29 mouse cellular contexts compared by ENCODE assay signal in genomic region chr4:138709246-138709645, GRCm38 (mm10). TPM values are rescaled to one million over a fixed set of nuclear protein-coding genes. Genes with fewer than 3 reads are reported as not detected.
"Had no signal": no experiment of that assay in that cellular context is flagged by ENCODE, and none has a peak within 500 bp of the region (broad histone marks: within the 10 kb centered on the region; RNA-seq: fewer than 3 reads in every experiment).

No protein-coding gene starts in this region.

- H3K4me3 ChIP-seq: heart, adult 2 months; heart, embryonic 13.5 days; heart, embryonic 15.5 days; hindbrain, embryonic 13.5 days; hindbrain, embryonic 15.5 days; kidney, embryonic 15.5 days; limb, embryonic 13.5 days; limb, embryonic 15.5 days; liver, embryonic 12.5 days had no signal

- H3K27ac ChIP-seq: heart, adult 2 months; heart, embryonic 13.5 days; heart, embryonic 15.5 days; kidney, embryonic 15.5 days; kidney, postnatal 0 days; limb, embryonic 13.5 days; limb, embryonic 15.5 days; liver, embryonic 12.5 days; liver, embryonic 14.5 days had no signal

- H3K27me3 ChIP-seq: hindbrain, embryonic 13.5 days; hindbrain, embryonic 15.5 days; kidney, embryonic 15.5 days; limb, embryonic 15.5 days; liver, embryonic 12.5 days had no signal

- DNase-seq: heart, adult 11 months; layer of hippocampus, postnatal 36 days had no signal

- H3K4me2 ChIP-seq: heart, embryonic 11.5 days; heart, embryonic 13.5 days; heart, embryonic 15.5 days; hindbrain, embryonic 13.5 days; hindbrain, embryonic 15.5 days; kidney, embryonic 15.5 days; limb, embryonic 13.5 days; limb, embryonic 15.5 days; liver, embryonic 12.5 days had no signal

- H3K36me3 ChIP-seq: heart, embryonic 13.5 days; heart, embryonic 15.5 days; hindbrain, embryonic 13.5 days; hindbrain, embryonic 15.5 days; kidney, embryonic 15.5 days; limb, embryonic 13.5 days; limb, embryonic 15.5 days; liver, embryonic 12.5 days had no signal

- H3K9ac ChIP-seq: heart, embryonic 13.5 days; heart, embryonic 15.5 days; hindbrain, embryonic 13.5 days; hindbrain, embryonic 15.5 days; kidney, embryonic 15.5 days; limb, embryonic 13.5 days; limb, embryonic 15.5 days; liver, embryonic 12.5 days; liver, embryonic 14.5 days had no signal

- H3K4me1 ChIP-seq: heart, embryonic 13.5 days; heart, embryonic 15.5 days; limb, embryonic 13.5 days; limb, embryonic 15.5 days; liver, embryonic 12.5 days had no signal

- ATAC-seq: liver, embryonic 12.5 days had no signal

- H3K9me3 ChIP-seq: heart, embryonic 13.5 days; heart, embryonic 15.5 days; hindbrain, embryonic 13.5 days; hindbrain, embryonic 15.5 days; kidney, embryonic 15.5 days; limb, embryonic 13.5 days; limb, embryonic 15.5 days had no signal

RNA-seq across cellular contexts. Expression of gene Pla2g2c, which starts 15.3 kb away (rescaled TPM):
- total RNA-seq: gastrocnemius, adult 18-20 months; gastrocnemius, adult 8-10 months; gastrocnemius, postnatal 14 days; gastrocnemius, postnatal 36 days; heart, postnatal 14 days; hematopoietic stem cell, adult 5-6 weeks; left cerebral cortex, postnatal 10 days; liver, adult 2 months had no signal
- polyA plus RNA-seq: limb, embryonic 15.5 days; liver, adult 2 months had no signal

RNA-seq across cellular contexts. Expression of gene Ubxn10, which starts 27.7 kb away (rescaled TPM):
- total RNA-seq: hematopoietic stem cell, adult 5-6 weeks had no signal

RNA-seq across cellular contexts. Expression of gene Pla2g2f, which starts 48.2 kb away (rescaled TPM):
- total RNA-seq: gastrocnemius, postnatal 14 days; gastrocnemius, postnatal 36 days; hematopoietic stem cell, adult 5-6 weeks; hindbrain, postnatal 0 days; left cerebral cortex, adult 8-10 months; left cerebral cortex, postnatal 10 days; left cerebral cortex, postnatal 25 days; left cerebral cortex, postnatal 4 days; liver, adult 2 months had no signal
- polyA plus RNA-seq: gonadal fat pad, adult 2 months; heart, embryonic 11.5 days; heart, embryonic 13.5 days; heart, postnatal 0 days; kidney, adult 2 months; kidney, postnatal 0 days; liver, adult 2 months; liver, embryonic 12.5 days had no signal
